Mouse (Mus musculus) MEL (cell line): ENCODE data around the gene Crat.

Source experiments
- BHLHE40 ChIP-seq: IDR thresholded peaks from 2 replicates; pipeline ENCODE4 v1.6.1; 2012; ENCODE audit warnings: low read depth, mild to moderate bottlenecking, inconsistent platforms, low read length, improper control_type of control experiment, borderline replicate concordance
- CTCF ChIP-seq, 3 experiments: IDR thresholded peaks in 2 of 3; conservative IDR thresholded peaks in 1 of 3; 2 replicates each; pipeline ENCODE4 v1.5.1; 2011 to 2012; ENCODE audit warnings: low read length in 3 of 3, low read depth in 2 of 3, mild to moderate bottlenecking in 2 of 3, improper control_type of control experiment in 1 of 3, inconsistent platforms in 1 of 3, mixed read lengths in 1 of 3, moderate library complexity in 1 of 3; ENCODE audit not compliant: control insufficient read depth in 1 of 3, insufficient read depth in 1 of 3, poor library complexity in 1 of 3, severe bottlenecking in 1 of 3
- GATA1 ChIP-seq: IDR thresholded peaks from 2 replicates; pipeline ENCODE4 v1.6.1; 2011; ENCODE audit warnings: low read depth, low read length, improper control_type of control experiment
- POLR2A ChIP-seq, 2 experiments: IDR thresholded peaks; 2 replicates each; pipeline ENCODE4 v1.6.1; 2011 to 2012; ENCODE audit warnings: low read length in 2 of 2, mild to moderate bottlenecking in 2 of 2, control low read depth in 1 of 2, improper control_type of control experiment in 1 of 2, low read depth in 1 of 2, moderate library complexity in 1 of 2; ENCODE audit not compliant: control insufficient read depth in 1 of 2, insufficient read depth in 1 of 2, poor library complexity in 1 of 2

DNA sequence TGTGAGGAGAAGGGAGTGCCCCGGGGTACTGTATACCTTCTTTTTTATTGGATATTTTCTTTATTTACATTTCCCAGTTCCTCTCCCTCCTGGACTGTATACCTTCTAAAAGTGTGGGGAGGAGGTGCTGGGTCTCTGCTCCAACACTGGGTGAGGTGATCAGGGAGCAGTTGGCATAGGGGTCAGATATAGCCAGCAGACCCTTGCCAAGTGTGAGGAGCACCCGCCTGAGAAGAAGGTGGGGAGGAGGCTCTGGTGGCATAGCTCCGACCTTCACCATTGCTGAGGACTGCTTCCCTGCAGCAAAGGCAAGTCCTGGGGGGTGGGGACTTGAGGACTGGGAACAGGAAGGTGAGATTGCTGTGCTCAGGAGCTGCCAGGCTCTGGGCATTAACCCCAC lies 35.9 kb upstream of the Crat start:
- no peak for TF ChIP-seq POLR2A (IDR thresholded peaks at IDR 0.05; ENCODE audit: control insufficient read depth in 1 of 2, insufficient read depth in 1 of 2, low read depth in 1 of 2, low read length in 2 of 2, poor library complexity in 1 of 2)
- TF ChIP-seq CTCF (IDR thresholded peaks at IDR 0.05 in 2 of 3, conservative IDR thresholded peaks at IDR 0.05 in 1 of 3; ENCODE audit: control insufficient read depth in 1 of 3, insufficient read depth in 1 of 3, low read depth in 2 of 3, low read length in 3 of 3, poor library complexity in 1 of 3, severe bottlenecking in 1 of 3) = no peak
- no peak for TF ChIP-seq GATA1
- TF ChIP-seq BHLHE40 = no peak
